Mouse (Mus musculus) midbrain, embryonic 11.5 days (tissue): Measurements from ENCODE around the gene Kif1b. TPM values are rescaled to one million over a fixed set of nuclear protein-coding genes. Genes with fewer than 3 reads are reported as not detected.

Experiments
- ATAC-seq: fragments of 200-750 bp; cut with Nextera tagmentation; 2 replicates; pipeline ENCODE4 v1.8.0; 2017; ENCODE audit warnings: moderate TSS enrichment, moderate library complexity; ENCODE audit not compliant: low FRiP score
- DNase-seq: peaks from one replicate; pipeline ENCODE4 v3.0.0; 2015; ENCODE audit warnings: low spot score; ENCODE audit errors: missing footprints
- H3K27ac ChIP-seq: fragments of 300-500 bp; sonication (generic); 2 replicates; pipeline ENCODE4 v1.5.1; 2014; ENCODE audit warnings: low read depth, low read length
- H3K27me3 ChIP-seq: fragments of 300-500 bp; sonication (generic); 2 replicates; pipeline ENCODE4 v1.6.1; 2014; ENCODE audit warnings: mild to moderate bottlenecking, low read length, moderate library complexity, mixed read lengths; ENCODE audit not compliant: control insufficient read depth, insufficient read depth
- H3K36me3 ChIP-seq: fragments of 300-500 bp; sonication (generic); 2 replicates; pipeline ENCODE4 v1.6.1; 2014; ENCODE audit warnings: mild to moderate bottlenecking, low read length, moderate library complexity, mixed read lengths; ENCODE audit not compliant: control insufficient read depth, insufficient read depth
- H3K4me1 ChIP-seq: fragments of 300-500 bp; sonication (generic); 2 replicates; pipeline ENCODE4 v1.6.1; 2014; ENCODE audit warnings: low read length; ENCODE audit not compliant: control insufficient read depth, insufficient read depth
- H3K4me2 ChIP-seq: fragments of 300-500 bp; sonication (generic); 2 replicates; pipeline ENCODE4 v1.6.1; 2014; ENCODE audit warnings: mild to moderate bottlenecking, moderate library complexity
- H3K4me3 ChIP-seq: fragments of 300-500 bp; sonication (generic); 2 replicates; pipeline ENCODE4 v1.5.1; 2014; ENCODE audit warnings: low read depth, low read length
- H3K9ac ChIP-seq: fragments of 300-500 bp; sonication (generic); 2 replicates; pipeline ENCODE4 v1.6.1; 2014; ENCODE audit warnings: low read length
- H3K9me3 ChIP-seq: fragments of 300-500 bp; sonication (generic); 2 replicates; pipeline ENCODE4 v1.6.1; 2016; ENCODE audit warnings: low read length; ENCODE audit not compliant: control insufficient read depth
- whole genome bisulfite sequencing: fragments of 180-500 bp; shearing (Covaris S2); extraction: QIAGEN DNeasy Blood & Tissue Kit; methylation state at CpG from one replicate; pipeline ENCODE4 v1.1.7; 2014; 5-methylcytosine and 5-hydroxymethylcytosine counted together
- polyA plus RNA-seq: library from polyadenylated mRNA; unstranded; fragments of >200 nt; fragmentation: Nextera tagmentation; extraction: Ambion mirVana; gene quantifications from 2 replicates; pipeline ENCODE4 v1.2.1, GENCODE M21; 2014

Kif1b gene
- polyA plus RNA-seq, 1 experiment from 2014 or later = 95.0 TPM

GRCm38 (mm10) chr4:149323730-149324129, 16.2 kb upstream of the Kif1b start:
- Histone ChIP-seq H3K36me3 (peaks cover 4% of the 10 kb centered on the region; the same call in 1 of the 2 replicates), H3K4me3 (no peak overlapping the region), H3K4me1 (no peaks in the 10 kb centered on the region), H3K27me3 (no peaks in the 10 kb centered on the region), H3K9me3 (no peaks in the 10 kb centered on the region), H3K4me2 (no peak overlapping the region), H3K9ac (no peak overlapping the region), H3K27ac (no peak overlapping the region)
- WGBS = 88% methylated on average over 16 of the region's 16 CpGs
- DNase-seq (no peak), ATAC-seq (no peak)

DNA sequence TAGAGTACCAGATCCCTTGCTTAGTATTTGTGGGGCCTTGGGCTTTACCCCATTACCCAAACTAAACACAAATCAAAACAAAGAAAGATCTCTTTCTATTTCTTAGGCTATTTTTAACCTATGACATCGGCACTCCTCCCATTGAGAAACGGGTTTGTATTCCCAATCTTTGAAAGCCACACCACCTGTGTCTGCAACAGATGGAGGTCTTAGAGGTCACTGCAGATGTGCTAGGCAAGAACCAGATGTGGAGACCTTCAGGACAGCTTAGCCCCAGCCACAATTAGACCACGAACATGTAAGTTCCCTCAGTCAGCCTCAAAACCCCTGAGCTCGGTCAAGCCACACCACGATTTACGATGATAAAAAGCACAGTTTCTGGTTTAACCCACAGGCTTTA, 15.2 kb upstream of the Kif1b start:
- no peak overlapping the region for H3K9ac ChIP-seq
- H3K36me3 ChIP-seq = peaks cover 2% of the 10 kb centered on the region; the same call in 1 of the 2 replicates
- H3K4me2 ChIP-seq = no peak overlapping the region
- no peak overlapping the region for H3K27ac ChIP-seq
- no peaks in the 10 kb centered on the region for H3K27me3 ChIP-seq
- no peaks in the 10 kb centered on the region for H3K9me3 ChIP-seq
- ATAC-seq (no peak), DNase-seq (no peak)
- H3K4me3 ChIP-seq = no peak overlapping the region
- WGBS = 88% methylated on average over 6 of the region's 6 CpGs
- H3K4me1 ChIP-seq = no peaks in the 10 kb centered on the region

GRCm38 (mm10) chr4:149322286-149322685, 14.8 kb upstream of the Kif1b start:
- H3K36me3 ChIP-seq = peaks cover 2% of the 10 kb centered on the region; the same call in 1 of the 2 replicates
- no peak overlapping the region for H3K27ac ChIP-seq
- H3K9ac ChIP-seq = no peak overlapping the region
- DNase-seq = no peak
- H3K27me3 ChIP-seq = no peaks in the 10 kb centered on the region
- no peak for ATAC-seq
- WGBS = 55% methylated on average over 4 of the region's 4 CpGs
- H3K4me2 ChIP-seq = no peak overlapping the region
- no peak overlapping the region for H3K4me3 ChIP-seq
- no peaks in the 10 kb centered on the region for H3K4me1 ChIP-seq
- H3K9me3 ChIP-seq = no peaks in the 10 kb centered on the region

DNA sequence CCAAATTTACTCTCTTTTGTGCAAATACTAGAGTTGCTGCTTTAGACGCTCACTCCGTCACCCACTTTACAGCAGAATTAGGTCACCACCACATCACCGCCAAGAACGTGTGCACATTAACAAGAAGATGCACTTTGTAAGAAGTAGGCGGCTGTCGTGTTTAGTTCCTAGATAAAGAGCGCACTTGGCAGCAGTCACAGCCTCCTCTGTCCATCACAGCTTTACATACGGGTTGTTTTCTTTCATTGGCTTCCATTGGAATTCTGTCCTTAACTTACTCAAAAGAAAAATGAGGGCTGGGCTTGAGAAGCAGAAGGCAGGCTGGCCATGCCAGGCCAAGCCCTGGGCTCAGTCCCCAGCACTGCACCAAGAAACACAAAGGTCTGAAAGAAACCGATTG, 11.6 kb upstream of the Kif1b start:
- no peak for ATAC-seq

GRCm38 (mm10) chr4:149317387-149317786, 9.9 kb upstream of the Kif1b start:
- H3K4me2 ChIP-seq = no peak overlapping the region
- H3K9ac ChIP-seq = no peak overlapping the region
- DNase-seq = no peak
- H3K9me3 ChIP-seq = no peaks in the 10 kb centered on the region
- H3K36me3 ChIP-seq = no peaks in the 10 kb centered on the region
- H3K27me3 ChIP-seq = no peaks in the 10 kb centered on the region
- H3K4me3 ChIP-seq = no peak overlapping the region
- no peak overlapping the region for H3K27ac ChIP-seq
- 78% methylated on average over 5 of the region's 5 CpGs for WGBS
- no peaks in the 10 kb centered on the region for H3K4me1 ChIP-seq
- no peak for ATAC-seq

More for the DNA sequence above, 11.6 kb upstream of the Kif1b start:
- WGBS = 85% methylated on average over 9 of the region's 9 CpGs
- DNase-seq = no peak
- Histone ChIP-seq H3K36me3 (no peaks in the 10 kb centered on the region), H3K4me1 (no peaks in the 10 kb centered on the region), H3K9ac (no peak overlapping the region), H3K27me3 (no peaks in the 10 kb centered on the region), H3K9me3 (no peaks in the 10 kb centered on the region), H3K4me3 (no peak overlapping the region), H3K27ac (no peak overlapping the region), H3K4me2 (no peak overlapping the region)

- Histone ChIP-seq H3K9ac (no peak overlapping the region), H3K4me1 (no peaks in the 10 kb centered on the region), H3K27me3 (no peaks in the 10 kb centered on the region), H3K4me3 (no peak overlapping the region), H3K4me2 (no peak overlapping the region), H3K36me3 (no peaks in the 10 kb centered on the region), H3K27ac (no peak overlapping the region), H3K9me3 (no peaks in the 10 kb centered on the region)
- DNase-seq (no peak), ATAC-seq (no peak)
- 92% methylated on average over 11 of the region's 11 CpGs for WGBS
Observed at GRCm38 (mm10) chr4:149314275-149314837, 6.9 kb upstream of the Kif1b start.

DNA sequence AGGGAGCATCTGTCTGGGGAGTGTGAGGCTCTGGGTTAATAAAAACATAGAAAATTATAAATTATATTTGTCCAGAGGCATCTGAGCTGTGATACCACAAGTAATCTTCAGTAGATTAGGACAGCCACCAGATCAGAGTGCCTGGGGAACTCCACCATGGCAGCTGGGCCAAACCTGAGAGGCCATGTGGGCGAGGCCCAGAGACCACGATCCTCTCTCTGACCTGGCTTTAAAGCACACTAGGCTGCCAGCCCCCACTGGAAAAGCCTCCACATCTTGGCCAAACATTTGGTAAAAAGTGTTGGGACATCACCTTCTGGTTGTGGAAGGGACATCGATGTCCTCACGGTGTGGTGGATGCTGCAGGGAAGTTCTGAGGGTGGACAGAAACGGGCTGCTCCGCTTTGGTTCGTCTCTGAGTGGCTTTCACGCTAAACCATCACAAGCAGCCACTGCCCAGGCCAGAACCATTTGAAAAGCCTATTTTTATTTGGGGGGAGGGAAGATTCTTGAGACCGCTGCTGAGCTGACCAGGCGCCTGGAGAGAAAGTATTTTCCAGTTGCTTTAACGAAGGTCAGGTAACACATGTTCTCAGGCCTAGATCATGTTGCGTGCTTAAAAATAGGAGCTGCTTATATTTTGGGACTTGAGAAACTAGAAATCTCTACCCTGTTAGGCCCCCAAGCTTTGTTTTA, 6.2 kb upstream of the Kif1b start:
- 82% methylated on average over 12 of the region's 12 CpGs for WGBS
- Histone ChIP-seq H3K36me3 (no peaks in the 10 kb centered on the region), H3K9ac (no peak overlapping the region), H3K4me3 (no peak overlapping the region), H3K4me2 (no peak overlapping the region), H3K27ac (no peak overlapping the region), H3K27me3 (no peaks in the 10 kb centered on the region), H3K9me3 (no peaks in the 10 kb centered on the region), H3K4me1 (peaks cover 4% of the 10 kb centered on the region; the same call in 1 of the 2 replicates)
- ATAC-seq = no peak
- DNase-seq = no peak

DNA sequence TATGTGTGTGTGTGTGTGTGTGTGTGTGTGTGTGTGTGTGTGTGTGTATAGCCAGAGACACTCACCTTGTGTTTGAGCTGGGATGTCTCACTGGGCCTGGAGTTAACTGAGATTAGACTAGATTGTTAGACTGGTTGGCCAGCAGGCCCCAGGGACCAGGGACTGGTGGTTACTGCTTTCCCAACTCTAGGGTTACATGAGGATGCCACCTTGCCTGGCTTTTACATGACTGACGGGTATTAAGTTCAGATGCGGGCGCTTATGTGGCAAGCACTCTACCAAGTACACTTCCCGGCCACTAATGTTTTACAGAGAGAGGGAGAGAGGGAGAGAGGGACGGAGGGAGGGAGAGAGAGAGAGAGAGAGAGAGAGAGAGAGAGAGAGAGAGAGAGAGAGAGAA, 4.5 kb upstream of the Kif1b start:
- ATAC-seq (no peak), DNase-seq (no peak)
- H3K27me3 ChIP-seq = no peaks in the 10 kb centered on the region
- H3K4me3 ChIP-seq = no peak overlapping the region
- no peak overlapping the region for H3K9ac ChIP-seq
- WGBS = 88% methylated on average over 5 of the region's 5 CpGs
- no peaks in the 10 kb centered on the region for H3K36me3 ChIP-seq
- H3K4me2 ChIP-seq = no peak overlapping the region
- peaks cover 9% of the 10 kb centered on the region; the same call in 1 of the 2 replicates for H3K4me1 ChIP-seq
- H3K9me3 ChIP-seq = no peaks in the 10 kb centered on the region
- no peak overlapping the region for H3K27ac ChIP-seq

DNA sequence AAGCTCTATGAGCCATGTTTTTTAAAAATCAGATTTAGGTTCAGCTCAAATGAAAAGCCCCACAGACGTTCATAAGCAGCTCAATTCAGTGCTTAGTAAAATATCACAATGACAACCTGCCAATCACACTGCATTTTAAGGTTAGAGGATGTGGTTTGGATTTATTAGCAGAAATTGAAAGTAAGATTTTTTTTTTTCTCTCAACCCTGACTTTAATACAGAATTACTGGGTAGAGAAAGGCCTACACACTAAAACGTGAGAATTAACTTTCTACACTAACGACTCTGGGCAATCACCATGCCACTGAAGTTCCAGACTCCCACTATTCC, 963 bp upstream of the Kif1b start:
- Histone ChIP-seq H3K27me3 (no peaks in the 10 kb centered on the region), H3K4me3 (peak overlapping the region; percentile 89), H3K4me1 (peaks cover 30% of the 10 kb centered on the region), H3K9ac (peak overlapping the region; percentile 78), H3K27ac (peak overlapping the region; percentile 93), H3K4me2 (peak overlapping the region; percentile 50), H3K36me3 (no peaks in the 10 kb centered on the region), H3K9me3 (no peaks in the 10 kb centered on the region)
- WGBS = 39% methylated on average over 3 of the region's 3 CpGs
- ATAC-seq = no peak
- DNase-seq = no peak
